Mouse (Mus musculus) urinary bladder, adult 18-20 months (tissue): ENCODE results near the gene Rcbtb2.

Experiments
- DNase-seq, 2 experiments: peaks; one replicate each; pipeline ENCODE4 v3.0.0; 2022; ENCODE audit warnings: low spot score in 2 of 2, mixed read lengths in 2 of 2

Gene Rcbtb2

DNA sequence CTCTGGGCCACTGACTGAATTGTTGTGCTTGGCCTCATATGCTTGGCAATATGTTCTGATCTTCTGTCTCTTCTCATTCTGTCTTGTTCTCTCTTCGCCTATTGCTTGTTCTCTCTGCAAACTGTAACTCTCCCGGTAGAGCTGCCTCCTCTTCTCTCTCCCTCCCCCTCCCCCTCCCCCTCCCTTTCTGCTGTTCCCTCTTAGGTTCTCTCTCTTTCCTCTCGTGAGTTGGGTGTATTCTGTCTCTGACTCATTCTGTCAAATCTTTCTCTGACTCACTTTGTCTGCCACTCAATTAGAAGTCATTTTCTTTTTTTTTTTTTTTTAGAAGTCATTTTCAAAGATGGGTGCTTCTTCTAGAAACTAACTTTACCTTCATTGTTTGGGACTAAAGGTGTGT, 23.9 kb downstream of the Rcbtb2 start:
- no peak for DNase-seq

DNA sequence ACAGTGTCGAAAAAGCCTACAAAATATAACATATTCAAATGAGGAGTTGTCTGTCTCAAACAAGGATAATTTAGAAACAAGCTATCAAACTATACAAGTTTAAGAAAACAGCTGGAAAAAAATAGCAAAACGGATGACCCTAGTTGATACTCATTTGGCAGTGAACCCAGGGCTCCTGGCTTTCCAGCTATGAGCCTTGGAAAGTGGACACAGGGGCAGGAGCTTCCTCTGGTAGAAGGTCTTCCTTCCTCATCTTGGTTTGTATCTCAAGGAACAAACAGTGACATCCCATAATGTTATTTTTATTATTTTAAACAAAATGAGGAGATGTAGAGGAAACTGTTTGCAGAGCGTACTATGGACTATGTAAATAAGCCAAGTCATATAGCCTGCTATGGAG, 25.3 kb downstream of the Rcbtb2 start:
- DNase-seq = no peak

DNA sequence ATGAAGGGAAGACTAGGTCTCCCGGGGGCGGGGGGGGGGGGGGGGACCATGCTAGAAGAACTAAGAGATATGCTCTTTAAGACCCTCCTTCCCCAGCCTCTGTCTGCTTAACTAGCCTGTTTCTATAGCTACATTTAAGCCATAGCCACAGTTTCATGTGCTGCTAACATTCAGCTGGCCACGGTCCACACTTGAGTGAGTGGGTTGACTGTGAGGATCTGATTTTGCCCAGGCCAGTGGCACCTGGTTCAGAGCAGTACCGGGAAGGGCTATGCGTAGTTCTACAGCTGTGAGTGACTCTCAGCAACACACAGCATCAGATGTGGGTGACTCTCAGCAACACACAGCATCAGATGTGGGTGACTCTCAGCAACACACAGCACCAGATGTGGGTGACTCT, 38.5 kb downstream of the Rcbtb2 start:
- no peak for DNase-seq

DNA sequence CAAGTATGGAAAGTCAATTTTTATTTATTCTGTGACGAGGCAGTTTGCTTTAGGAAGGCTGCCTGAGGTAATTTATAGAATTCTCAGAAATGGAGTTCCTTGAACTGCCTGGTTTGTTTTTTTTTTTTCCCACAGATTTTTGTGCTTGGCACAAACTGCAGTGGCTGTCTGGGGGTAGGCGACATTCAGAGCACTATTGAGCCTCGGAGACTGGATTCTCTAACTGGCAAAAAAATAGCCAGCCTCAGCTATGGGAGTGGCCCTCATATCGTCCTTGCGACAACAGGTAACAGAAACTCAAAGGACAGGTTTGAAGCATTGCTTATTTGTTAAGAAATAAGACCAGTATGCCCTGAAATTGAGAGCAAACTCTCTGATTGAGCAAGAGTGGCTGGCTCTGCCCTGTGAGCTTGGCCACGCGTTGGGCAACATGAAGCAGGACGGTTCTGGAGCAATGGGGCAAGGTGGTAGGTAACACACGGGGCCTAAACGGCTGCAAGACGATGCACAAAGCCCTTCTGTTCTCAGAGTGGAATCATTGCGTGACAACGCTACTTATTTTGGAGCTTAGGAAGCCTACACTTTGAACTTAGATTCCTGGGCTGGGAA, 39.5 kb downstream of the Rcbtb2 start:
- DNase-seq = no peak

DNA sequence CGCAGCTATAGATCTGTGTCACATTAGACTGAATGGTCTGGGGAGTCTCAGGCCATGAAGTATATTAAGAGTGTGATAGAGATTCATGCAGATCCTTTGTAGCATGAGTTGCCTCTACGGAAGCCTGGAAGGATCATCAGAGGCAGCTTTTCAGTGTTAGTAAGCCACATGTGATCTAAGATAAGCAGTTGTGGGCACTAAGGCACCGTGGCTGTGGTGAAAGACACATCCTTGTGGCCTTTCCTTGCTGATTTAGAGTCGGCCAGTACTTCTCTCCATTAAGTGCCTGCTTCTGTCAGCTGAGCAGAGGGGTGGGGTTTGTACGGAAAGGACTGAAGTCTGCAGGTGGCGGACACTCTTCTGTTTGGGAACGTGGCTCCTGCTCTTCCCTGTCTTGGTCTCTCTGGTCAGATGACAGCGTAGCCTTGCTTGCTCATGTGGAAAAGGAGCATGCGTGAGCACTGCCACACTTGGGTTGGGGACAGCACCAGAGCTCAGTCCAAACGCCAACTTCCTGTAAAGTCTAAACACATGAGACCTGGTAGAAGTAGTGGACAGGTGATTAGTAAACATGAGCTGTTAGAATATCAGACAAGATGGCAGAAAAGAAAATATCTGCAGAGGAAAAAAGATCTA, 40.6 kb downstream of the Rcbtb2 start:
- DNase-seq = no peak

DNA sequence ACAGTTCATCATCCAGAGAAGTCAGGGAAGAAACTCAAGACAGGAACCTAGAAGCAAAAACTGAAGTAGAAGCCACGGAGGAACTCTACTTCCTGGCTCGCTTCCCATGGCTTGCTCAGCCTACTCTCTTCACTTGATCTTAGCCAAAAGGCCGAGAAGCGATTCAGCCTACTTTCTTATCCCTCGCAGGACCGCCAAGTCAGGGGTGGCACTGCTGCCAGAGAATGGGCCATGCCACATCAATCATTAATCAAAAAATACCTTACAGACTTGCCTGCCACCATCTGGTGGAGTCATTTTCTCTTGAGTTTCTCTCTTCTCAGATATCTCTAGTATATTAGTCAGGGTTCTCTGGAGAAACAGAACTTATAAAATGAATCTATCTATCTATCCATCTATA, 42.3 kb downstream of the Rcbtb2 start:
- no peak for DNase-seq

DNA sequence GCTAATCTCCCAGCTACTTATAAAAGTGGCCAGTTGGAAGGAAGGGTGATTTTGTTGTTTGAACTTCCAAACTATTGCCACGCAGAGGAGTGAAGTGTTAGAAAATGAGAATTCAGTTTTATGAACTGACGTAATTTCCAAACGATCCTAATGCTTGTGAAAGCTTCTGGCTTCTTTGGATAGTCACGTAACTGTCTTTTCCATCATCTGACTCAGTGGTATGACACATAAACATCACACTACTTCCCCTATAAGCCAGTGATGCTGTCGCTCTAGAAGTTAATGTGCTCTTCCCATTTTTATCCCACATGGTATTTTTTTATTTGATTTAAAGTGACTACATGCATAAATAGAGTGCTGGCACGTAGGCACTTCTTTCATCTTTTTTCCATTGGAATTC, 45.8 kb downstream of the Rcbtb2 start:
- DNase-seq = no peak

DNA sequence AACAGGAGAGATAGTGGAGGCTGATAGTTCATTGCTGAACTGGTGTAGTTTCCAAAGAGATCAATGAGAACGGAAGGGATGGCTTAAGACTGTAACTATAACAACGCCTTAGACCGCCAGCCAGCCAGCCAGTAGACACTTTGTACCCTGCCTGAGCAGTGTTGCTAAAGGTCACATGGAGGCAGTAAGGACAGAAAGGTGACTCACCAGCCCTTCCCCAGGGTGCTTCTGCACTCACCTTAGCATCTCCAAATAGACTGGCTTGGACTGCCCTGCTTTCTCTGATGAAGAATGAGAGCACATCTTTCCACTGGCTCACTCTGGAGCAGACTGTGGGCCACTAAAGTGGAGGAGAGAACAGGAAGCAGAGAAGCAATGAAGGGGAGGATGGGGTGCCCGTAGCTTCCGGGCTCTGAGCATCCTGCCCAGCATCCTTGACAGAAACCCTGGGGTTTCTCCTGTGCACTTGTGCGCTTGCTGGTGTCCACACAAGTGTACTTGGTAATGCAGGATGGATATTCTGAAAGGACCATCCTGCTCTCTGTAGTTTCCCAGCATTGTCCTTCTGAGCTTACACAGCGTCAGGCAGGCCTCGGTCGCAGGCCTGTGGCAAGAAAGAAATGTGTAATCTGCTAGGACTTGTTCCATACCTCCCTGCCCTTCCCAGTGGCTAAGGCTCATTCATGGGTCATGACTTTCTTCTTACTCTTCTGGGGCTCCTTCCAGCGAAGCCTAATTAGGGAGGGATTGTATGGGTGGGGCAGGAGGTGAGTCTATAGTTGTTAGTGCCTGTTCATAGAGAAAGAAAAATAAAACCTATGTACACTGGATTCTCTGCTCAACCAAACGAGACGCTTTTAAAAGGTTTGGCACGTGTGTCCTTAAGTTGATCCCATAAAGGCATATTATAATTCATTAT, 47.3 kb downstream of the Rcbtb2 start:
- DNase-seq = no peak

DNA sequence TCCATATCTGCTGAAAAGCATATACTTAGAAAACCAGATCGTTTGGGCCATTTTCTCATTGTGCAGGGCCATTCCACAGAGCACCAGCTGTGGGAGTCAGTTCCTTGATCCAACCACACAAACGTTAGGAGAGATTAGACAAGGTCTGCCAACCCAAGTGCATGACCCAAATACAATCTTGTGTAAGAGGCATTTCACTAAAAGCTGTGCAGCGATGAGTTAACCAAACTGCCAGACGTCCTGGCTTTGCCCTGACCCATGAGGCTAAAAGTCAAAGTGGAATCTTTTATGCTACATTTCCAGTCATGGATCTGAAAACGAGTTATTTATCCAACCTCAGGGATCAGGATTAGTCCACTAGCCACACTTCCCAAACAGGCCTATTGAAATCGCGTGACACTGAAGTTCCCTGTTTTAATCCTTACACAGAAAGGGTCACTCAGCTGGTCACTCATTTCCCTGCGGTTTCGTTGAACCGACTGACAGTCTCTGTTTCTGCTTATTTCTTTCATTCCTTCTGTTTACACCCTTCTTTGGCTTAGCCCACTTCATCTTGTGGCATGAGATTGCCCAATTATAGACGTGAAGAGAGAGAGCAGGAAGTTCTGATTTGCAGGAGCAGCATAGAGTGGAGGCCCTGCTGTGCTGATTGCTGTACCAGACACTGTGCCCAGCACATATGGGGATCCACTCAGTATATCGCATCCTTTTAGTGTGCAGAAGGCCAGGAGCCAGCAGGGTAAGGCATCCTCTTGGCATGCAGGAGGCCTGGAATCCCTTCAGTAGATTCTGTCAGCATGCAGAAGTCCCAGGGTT, 49.6 kb downstream of the Rcbtb2 start:
- DNase-seq = no peak

DNA sequence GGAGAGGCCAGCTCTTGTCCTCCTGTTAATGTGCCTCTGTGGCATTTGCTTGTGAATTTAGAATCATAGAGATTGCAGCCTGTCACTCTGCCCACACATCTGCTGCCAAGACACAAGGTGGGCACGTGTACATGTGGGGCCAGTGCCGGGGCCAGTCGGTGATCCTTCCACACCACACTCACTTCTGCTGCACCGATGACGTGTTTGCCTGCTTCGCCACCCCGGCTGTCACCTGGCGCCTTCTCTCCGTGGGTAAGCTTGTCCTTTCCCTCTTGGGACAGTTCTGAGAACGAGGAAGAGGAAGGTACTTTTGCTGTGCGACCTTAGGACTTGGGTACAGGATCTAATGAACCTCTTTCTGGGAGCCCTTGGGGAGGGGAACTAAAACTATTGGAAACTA, 50.8 kb downstream of the Rcbtb2 start:
- DNase-seq = no peak

DNA sequence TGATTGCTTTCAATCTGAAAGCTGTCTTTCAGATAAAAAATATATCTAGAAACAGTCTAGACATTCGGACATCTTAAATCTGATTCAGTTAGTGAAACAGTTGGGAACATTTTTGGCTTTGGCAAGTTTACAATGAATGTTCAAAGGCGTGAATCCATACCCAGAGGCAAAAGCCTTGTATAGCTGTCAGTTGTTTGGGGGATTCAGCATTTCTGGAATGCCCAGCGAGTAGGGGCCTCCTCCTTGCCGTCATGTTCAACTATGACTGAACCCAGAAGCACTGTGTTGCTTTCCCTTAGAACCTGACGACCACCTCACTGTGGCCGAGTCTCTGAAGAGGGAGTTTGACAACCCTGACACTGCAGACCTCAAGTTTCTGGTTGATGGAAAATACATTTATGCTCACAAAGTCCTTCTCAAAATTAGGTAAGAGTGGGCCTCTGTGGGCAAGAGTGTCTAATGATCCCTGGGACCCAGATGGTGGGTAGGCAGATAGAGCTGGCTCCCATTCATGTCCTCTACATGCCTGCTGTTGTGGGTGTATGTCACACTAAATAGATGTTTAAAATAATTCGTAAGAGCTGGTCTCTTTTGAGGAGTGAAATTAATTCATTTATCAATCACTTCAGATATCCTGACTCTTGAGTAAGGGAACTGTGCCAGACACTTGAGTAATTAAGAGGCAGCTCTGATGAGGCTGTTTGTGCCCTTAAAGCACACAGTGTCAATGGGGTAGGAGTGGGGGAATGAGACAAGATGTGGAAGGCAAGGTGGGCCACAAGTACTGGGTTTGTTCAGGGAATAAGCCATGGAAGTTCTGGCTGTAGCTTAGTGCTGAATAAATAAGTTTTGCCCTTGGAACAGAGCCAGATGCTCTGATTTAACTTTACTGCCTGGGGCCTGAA, 51.5 kb downstream of the Rcbtb2 start:
- no peak for DNase-seq

DNA sequence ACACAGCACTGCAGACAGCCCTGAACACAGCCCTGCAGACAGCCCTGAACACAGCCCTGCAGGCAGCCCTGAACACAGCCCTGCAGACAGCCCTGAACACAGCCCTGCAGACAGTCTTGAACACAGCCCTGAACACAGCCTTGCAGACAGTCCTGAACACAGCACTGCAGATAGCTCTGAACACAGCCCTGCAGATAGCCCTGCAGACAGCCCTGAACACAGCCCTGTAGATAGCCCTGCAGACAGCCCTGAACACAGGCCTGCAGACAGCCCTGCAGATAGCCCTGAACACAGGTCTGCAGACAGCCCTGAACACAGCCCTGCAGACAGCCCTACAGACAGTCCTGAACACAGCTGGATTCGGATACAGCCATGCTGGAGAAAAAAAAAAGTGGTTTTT, 52.2 kb downstream of the Rcbtb2 start:
- DNase-seq = no peak

DNA sequence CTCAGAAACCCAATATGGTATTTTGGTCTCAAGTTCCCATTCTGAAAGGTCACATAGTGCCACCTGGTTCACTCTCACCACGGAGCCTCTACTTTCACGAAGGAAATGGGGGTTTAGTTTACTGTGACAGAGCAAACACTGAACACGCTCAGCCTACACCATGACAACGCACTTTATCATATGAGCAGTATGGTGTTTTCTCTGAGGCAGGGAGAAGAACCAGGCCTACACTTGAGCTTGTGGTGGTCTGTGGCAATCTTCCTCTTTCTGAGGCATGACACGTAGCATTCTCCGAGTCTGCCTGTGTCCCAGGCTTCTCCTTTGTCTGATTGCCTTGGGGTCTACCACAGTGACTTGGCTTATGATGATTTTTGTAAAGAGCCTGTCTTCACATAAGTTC, 53.0 kb downstream of the Rcbtb2 start:
- no peak for DNase-seq

DNA sequence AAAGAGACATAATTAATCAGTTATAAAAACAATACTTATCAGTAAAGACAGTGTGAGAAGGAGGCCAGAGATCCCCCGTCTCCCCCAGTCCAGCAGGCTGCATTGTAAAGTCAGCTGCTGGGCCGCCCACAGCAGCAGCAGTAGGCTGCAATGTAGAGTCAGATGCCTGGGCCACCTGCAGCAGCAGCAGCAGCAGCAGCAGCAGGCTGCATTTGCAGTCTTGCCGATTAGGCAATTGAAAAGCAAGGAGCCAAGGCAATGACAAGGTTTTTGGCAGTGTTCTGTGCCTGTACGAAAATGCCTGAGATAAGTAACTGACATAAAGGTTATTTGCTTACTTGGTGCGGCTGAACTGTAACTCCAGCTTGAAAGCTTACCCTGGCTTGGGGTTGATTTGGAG, 53.4 kb downstream of the Rcbtb2 start:
- no peak for DNase-seq

DNA sequence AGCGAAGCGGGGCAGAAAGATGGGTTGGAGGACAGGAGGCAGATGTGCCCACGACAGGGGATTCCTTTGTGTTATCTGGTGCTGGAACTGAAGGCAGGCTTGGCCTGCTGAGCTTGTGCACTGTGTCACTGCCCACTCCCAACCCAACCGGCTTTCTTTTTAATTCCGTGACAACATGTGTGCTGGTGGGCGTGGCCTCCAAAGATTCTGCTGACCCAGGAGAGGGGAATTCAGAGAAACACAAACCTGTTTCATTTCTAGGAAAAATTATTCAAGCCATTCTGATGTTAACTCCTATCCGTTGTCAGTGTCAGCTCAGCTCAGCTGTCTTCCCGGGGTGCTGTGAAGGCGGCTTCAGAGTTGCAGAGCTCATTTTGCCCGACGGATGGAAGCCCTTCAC, 55.1 kb downstream of the Rcbtb2 start:
- no peak for DNase-seq

DNA sequence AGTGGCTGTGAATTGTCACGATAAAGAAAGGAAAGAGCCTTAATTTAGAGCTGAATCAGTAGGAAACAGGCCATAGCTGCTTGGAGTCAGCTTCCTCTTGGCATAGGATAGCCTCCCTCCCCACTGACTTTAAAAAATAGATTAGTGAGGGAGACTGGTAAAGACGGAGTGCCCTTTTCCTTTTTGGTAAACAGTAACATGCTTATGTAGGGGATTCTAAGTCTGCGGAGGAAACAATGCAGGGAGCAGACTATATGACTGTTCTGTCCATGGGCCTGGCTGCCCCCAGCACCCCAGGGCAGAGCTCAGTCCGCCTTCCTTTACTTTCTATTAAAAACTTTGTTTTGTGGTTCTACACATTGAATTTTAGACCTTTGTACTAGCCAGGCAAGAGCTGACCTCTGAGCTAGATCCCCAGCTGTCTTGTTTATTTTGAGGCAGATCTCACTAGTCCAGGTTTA, 56.4 kb downstream of the Rcbtb2 start:
- no peak for DNase-seq

DNA sequence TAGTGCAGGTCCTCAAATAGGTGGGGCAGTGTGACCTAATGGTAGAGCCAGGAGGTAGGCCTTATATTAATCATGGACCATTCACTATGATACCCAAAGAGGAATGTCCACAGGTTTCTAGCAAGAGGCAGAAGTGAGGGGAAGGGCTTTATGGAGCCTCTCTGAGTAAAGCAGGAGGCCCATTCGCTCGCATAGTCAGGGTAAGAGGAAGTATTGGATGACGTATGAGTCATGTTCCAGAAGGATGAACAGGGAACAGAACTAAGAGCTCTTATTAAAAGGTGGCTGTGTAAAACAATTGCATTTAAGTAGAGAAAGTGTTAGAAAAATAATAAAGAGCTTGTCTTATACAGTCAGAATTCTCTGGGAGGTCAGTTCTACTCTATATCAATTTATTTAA, 57.8 kb downstream of the Rcbtb2 start:
- no peak for DNase-seq

DNA sequence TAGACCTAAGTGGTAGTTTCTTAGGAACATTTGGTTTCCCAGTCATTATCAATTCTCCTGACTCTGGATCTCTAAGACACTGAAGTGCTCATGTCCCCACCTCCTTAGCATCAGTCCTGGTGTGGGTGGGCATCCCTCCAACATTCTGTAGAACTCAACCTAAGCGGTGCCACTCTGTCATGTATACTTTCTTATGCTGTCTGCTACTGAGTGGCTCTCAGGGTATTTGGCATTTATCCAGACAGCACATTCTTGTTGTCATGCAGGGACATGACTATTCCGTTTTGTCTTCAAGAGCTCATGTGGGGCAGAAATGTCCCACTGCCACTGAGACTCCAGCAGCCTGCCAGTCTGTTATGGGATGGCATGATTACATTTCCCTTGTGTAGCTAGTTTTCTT, 58.3 kb downstream of the Rcbtb2 start:
- DNase-seq = no peak

DNA sequence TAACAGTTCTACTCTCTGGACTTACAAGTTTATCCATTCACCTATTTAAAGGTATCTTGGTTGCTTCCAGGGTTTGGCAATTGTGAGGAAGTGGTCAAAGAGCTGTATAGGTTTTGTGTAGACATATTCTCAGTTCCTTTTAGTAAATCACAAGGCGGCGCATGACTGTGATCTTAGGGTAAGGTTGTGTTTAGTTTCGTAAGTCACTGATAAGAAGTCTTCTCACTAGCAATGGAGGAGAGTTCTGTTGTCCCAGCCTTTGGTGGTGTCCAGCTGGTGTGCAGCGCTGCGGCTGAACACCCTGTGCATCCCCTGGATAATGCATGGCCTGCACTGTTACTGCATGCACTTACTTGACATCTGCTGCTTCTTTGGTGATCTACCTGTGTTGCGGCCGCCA, 64.0 kb downstream of the Rcbtb2 start:
- DNase-seq = no peak

DNA sequence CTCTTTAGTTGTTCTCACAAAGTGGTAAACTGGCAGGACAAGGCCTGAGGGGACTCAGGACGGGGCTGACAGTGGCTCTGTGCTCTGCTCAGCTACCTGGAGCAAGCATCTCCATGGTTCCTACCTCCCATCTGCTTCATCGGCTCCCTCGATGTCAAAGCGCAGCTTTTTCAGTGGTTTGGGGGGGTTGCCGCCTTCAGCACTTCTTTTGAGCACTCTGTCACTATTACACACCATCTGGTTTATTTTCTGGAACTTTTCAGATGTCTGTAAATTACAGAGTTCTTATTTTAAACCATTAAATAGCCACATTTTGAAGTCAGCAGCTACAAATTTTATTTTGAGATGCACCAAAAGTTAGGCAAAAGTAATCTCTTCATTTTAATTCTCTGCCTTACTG, 76.2 kb downstream of the Rcbtb2 start:
- no peak for DNase-seq

DNA sequence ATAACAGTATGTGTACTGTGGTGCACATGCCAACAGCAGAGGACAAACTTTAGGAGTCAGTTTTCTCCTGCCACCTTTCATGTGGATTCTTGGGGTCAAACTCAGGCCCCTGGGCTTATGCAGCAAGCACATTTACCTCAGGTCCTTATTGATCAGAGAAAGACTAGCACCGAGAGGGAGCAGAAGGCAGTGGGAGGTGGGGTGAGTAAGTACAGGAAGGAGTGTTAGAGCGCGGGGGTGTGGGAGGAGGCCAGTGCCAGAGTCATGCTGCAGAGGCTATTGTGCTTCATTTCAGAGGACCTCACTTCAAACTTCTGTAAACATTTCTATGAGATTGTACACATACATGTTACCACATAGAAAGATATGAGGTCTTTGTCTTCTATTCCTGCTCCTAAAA, 78.6 kb downstream of the Rcbtb2 start:
- DNase-seq = no peak
